ENCODE assay signal across 21 mouse cellular contexts in genomic region chr7:92837226-92837625, GRCm38 (mm10). TPM values are rescaled to one million over a fixed set of nuclear protein-coding genes. Genes with fewer than 3 reads are reported as not detected.
A peak's percentile ranks its signal among the peaks of the same experiment; 100 is the strongest.
DNase-seq lines count a peak whose midpoint lies in the region; ATAC-seq and TF ChIP-seq lines count a peak whose summit lies in the region.
"Had no signal": no experiment of that assay in that cellular context is flagged by ENCODE, and none has a peak within 500 bp of the region (broad histone marks: within the 10 kb centered on the region; RNA-seq: fewer than 3 reads in every experiment).

No protein-coding gene starts in this region.

- peak; percentile 18 for DNase-seq in lung, postnatal 0 days (ENCODE audit: low spot score)
- no peak for DNase-seq in lung, postnatal 10 days
- no peak for DNase-seq in thymus, postnatal 36 days
- no peak for DNase-seq in gastrocnemius, postnatal 36 days
- no peak for DNase-seq in lung, postnatal 4 days
- DNase-seq: adrenal gland, adult 8-10 months; cerebellum, adult 18-20 months; gastrocnemius, postnatal 25 days; kidney, postnatal 4 days; liver, embryonic 13.5 days; lung, postnatal 14 days; right cerebral cortex, postnatal 25 days; thymus, adult 18-20 months had no signal

- H3K4me3 ChIP-seq in lung, postnatal 0 days (ENCODE audit: low read depth, low read length), result no peak overlapping the region
- H3K4me3 ChIP-seq in bone marrow macrophage, adult 2 months (ENCODE audit: insufficient read depth, low read length), result no peak overlapping the region
- H3K4me3 ChIP-seq: embryonic facial prominence, embryonic 13.5 days; forebrain, embryonic 12.5 days; liver, embryonic 13.5 days; midbrain, embryonic 10.5 days; neural tube, embryonic 13.5 days had no signal

- ATAC-seq in lung, postnatal 0 days, result no peak
- peak; percentile 95 to 96 for ATAC-seq in hematopoietic stem cell, adult 5-6 weeks (replicated peaks in 1 of 2; ENCODE audit: insufficient read depth in 1 of 2, low FRiP score in 2 of 2, low TSS enrichment in 1 of 2, low read depth in 1 of 2, poor library complexity in 2 of 2, severe bottlenecking in 2 of 2)
- ATAC-seq: hindbrain, embryonic 16.5 days had no signal

- TF ChIP-seq CTCF in lung, postnatal 0 days (IDR thresholded peaks at IDR 0.05), result no peak
- TF ChIP-seq CTCF in bone marrow macrophage, adult 2 months (IDR thresholded peaks at IDR 0.05; ENCODE audit: low read depth, low read length), result no peak

- H3K4me1 ChIP-seq in lung, postnatal 0 days (ENCODE audit: insufficient read depth, low read depth, low read length), result no peaks in the 10 kb centered on the region
- peaks cover 12% of the 10 kb centered on the region for H3K4me1 ChIP-seq in bone marrow macrophage, adult 2 months (ENCODE audit: control insufficient read depth, insufficient read depth, low read length)
- H3K4me1 ChIP-seq: embryonic facial prominence, embryonic 13.5 days; forebrain, embryonic 12.5 days; liver, embryonic 13.5 days; midbrain, embryonic 10.5 days; neural tube, embryonic 13.5 days had no signal

- H3K9ac ChIP-seq in lung, postnatal 0 days (replicated peaks; ENCODE audit: low read depth), result no peak overlapping the region
- H3K9ac ChIP-seq: embryonic facial prominence, embryonic 13.5 days; forebrain, embryonic 12.5 days; liver, embryonic 13.5 days; neural tube, embryonic 13.5 days had no signal

- no peak for TF ChIP-seq EP300 in lung, postnatal 0 days (IDR thresholded peaks at IDR 0.05)

- WGBS in lung, postnatal 0 days, result 69% methylated on average over 11 of the region's 11 CpGs

- no peaks in the 10 kb centered on the region for H3K9me3 ChIP-seq in lung, postnatal 0 days (ENCODE audit: low read length)
- H3K9me3 ChIP-seq: embryonic facial prominence, embryonic 13.5 days; forebrain, embryonic 12.5 days; liver, embryonic 13.5 days; midbrain, embryonic 10.5 days; neural tube, embryonic 13.5 days had no signal

- H3K36me3 ChIP-seq in lung, postnatal 0 days (ENCODE audit: insufficient read depth, low read length), result no peaks in the 10 kb centered on the region
- H3K36me3 ChIP-seq: liver, embryonic 13.5 days had no signal

- no peak overlapping the region for H3K4me2 ChIP-seq in lung, postnatal 0 days (replicated peaks; ENCODE audit: low read depth, low read length)
- H3K4me2 ChIP-seq: embryonic facial prominence, embryonic 13.5 days; forebrain, embryonic 12.5 days; heart, embryonic 11.5 days; liver, embryonic 13.5 days; neural tube, embryonic 13.5 days had no signal

- no peak overlapping the region for H3K27ac ChIP-seq in lung, postnatal 0 days (ENCODE audit: low read length)
- peak overlapping the region; percentile 33 for H3K27ac ChIP-seq in bone marrow macrophage, adult 2 months (ENCODE audit: insufficient read depth, low read depth, low read length)
- H3K27ac ChIP-seq: embryonic facial prominence, embryonic 13.5 days; forebrain, embryonic 12.5 days; liver, embryonic 13.5 days; midbrain, embryonic 10.5 days; neural tube, embryonic 13.5 days had no signal

- intact Hi-C loops in gastrocnemius, postnatal 36 days (cut with DNase I), result no loop called here

- no peak for TF ChIP-seq POLR2A in bone marrow macrophage, adult 2 months (IDR thresholded peaks at IDR 0.05; ENCODE audit: borderline replicate concordance, low read depth, low read length)

- no peaks in the 10 kb centered on the region for H3K27me3 ChIP-seq in lung, postnatal 0 days (replicated peaks; ENCODE audit: insufficient read depth, low read length)
- H3K27me3 ChIP-seq: embryonic facial prominence, embryonic 13.5 days; forebrain, embryonic 12.5 days; liver, embryonic 13.5 days; neural tube, embryonic 13.5 days had no signal

RNA-seq across cellular contexts. Expression of gene Ddias, which starts 36.8 kb away (rescaled TPM):
- 1.1 and 1.5 TPM in 2 replicates for polyA plus RNA-seq in lung, postnatal 0 days (2015; fragmentation: Nextera tagmentation; extraction: Ambion mirVana)
- 2.7 and 4.1 TPM in 2 replicates for polyA plus RNA-seq in bone marrow macrophage, adult 2 months (2012; ENCODE audit: insufficient read depth, insufficient read length, missing spikeins)
- total RNA-seq in hematopoietic stem cell, adult 5-6 weeks (2017), result 10.6 and 23.7 TPM in 2 replicates
- total RNA-seq in gastrocnemius, postnatal 36 days (2021), result under 1 TPM; 0.12 to 0.18 TPM

RNA-seq across cellular contexts. Expression of gene Prcp, which starts 37.0 kb away (rescaled TPM):
- polyA plus RNA-seq in lung, postnatal 0 days (2015; fragmentation: Nextera tagmentation; extraction: Ambion mirVana), result 30.0 and 34.9 TPM in 2 replicates
- polyA plus RNA-seq in bone marrow macrophage, adult 2 months (2012; ENCODE audit: insufficient read depth, insufficient read length, missing spikeins), result 143 and 146 TPM in 2 replicates
- total RNA-seq in hematopoietic stem cell, adult 5-6 weeks (2017), result 38.1 and 58.5 TPM in 2 replicates
- total RNA-seq in gastrocnemius, postnatal 36 days (2021), result 1 to 10 TPM; 4.2 to 4.7 TPM
